Mouse (Mus musculus) brain, embryonic 14.5 days (tissue): ENCODE results near the gene Vrtn.

Source experiments
- CTCF ChIP-seq: fragments of 200-500 bp; IDR thresholded peaks from 2 replicates; pipeline ENCODE4 v1.5.1; 2012; ENCODE audit warnings: inconsistent platforms, mild to moderate bottlenecking, moderate library complexity, borderline replicate concordance; ENCODE audit not compliant: insufficient read depth, insufficient read length; ENCODE audit errors: extremely low read depth
- POLR2A ChIP-seq: fragments of 200-500 bp; IDR thresholded peaks from 2 replicates; pipeline ENCODE4 v1.6.1; 2012; ENCODE audit warnings: mild to moderate bottlenecking, inconsistent platforms, borderline replicate concordance; ENCODE audit not compliant: poor library complexity, insufficient read depth, insufficient read length, severe bottlenecking; ENCODE audit errors: extremely low read depth

DNA sequence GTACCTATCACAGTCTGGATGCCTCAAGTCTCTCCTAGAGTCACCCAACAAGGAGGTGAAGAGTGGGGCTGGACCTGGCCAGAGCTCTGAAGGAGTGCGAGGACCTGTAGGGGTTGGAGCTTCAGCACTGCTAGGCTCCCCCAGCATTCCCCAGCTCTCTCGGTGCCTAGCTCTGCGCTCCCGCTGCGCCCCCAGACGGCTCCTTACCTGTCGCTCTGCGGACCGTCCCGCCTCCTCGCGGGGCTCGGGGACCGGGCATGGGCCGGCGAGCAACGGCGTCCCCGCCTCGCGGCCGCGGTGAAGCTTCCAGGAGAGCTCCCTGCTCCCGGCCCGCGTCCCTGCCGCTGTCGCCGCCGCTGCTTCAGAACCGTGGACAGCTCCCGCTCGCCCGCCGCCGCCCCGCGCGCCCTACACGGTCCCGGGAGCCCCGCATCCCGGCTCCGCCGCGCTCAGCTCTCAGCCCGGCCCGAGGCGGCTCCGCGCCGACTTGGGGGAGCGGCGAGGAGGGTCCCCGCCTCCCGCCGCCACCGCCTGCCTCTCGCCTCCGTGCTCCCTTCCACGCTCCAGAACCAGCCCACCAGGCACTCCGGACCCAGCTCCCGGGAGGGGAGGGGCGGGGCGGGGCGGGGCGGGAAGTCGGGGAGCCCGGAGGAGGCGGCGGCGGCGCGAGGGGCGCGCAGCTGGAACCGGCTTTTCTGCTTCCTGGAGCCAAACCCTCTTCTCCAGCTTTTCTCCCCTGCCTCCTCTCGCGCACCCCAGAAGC, 57.7 kb downstream of the Vrtn start, which contains the start of gene Syndig1l:
- TF ChIP-seq CTCF (no peak), POLR2A (no peak)
